Mouse (Mus musculus): Measurements from ENCODE around the gene Ifitm3. TPM values are rescaled to one million over a fixed set of nuclear protein-coding genes. Genes with fewer than 3 reads are reported as not detected.

The Ifitm3 gene
- 72.6 and 82.1 TPM in 2 replicates for polyA plus RNA-seq (2012; rRNA removed)

- DNase-seq (ENCODE audit: extremely low spot score in 1 of 2, low spot score in 1 of 2), result no peak
These were observed at the start of gene Ifitm3 for GRCm38 (mm10) chr7:141010593-141010992. Ifitm3 (minus strand) TSS chr7:141010770.

- no peak for DNase-seq (ENCODE audit: extremely low spot score in 1 of 2, low spot score in 1 of 2)
These were observed 49.4 kb upstream of the Ifitm3 start for GRCm38 (mm10) chr7:141059929-141060328.

- DNase-seq (ENCODE audit: extremely low spot score in 1 of 2, low spot score in 1 of 2), result no peak
These were observed 48.2 kb upstream of the Ifitm3 start for GRCm38 (mm10) chr7:141058601-141059341.

GRCm38 (mm10) chr7:141057541-141057940 lies 47.0 kb upstream of the Ifitm3 start:
- no peak for DNase-seq (ENCODE audit: extremely low spot score in 1 of 2, low spot score in 1 of 2)

- DNase-seq (ENCODE audit: extremely low spot score in 1 of 2, low spot score in 1 of 2), result no peak
These were observed 46.4 kb upstream of the Ifitm3 start for GRCm38 (mm10) chr7:141056976-141057375.

- DNase-seq (ENCODE audit: extremely low spot score in 1 of 2, low spot score in 1 of 2), result no peak
These were observed 45.2 kb upstream of the Ifitm3 start for GRCm38 (mm10) chr7:141055785-141056184.

GRCm38 (mm10) chr7:141052421-141052820 lies 41.9 kb upstream of the Ifitm3 start:
- DNase-seq (ENCODE audit: extremely low spot score in 1 of 2, low spot score in 1 of 2), result no peak

GRCm38 (mm10) chr7:141052016-141052415 lies 41.4 kb upstream of the Ifitm3 start:
- no peak for DNase-seq (ENCODE audit: extremely low spot score in 1 of 2, low spot score in 1 of 2)

- DNase-seq (ENCODE audit: extremely low spot score in 1 of 2, low spot score in 1 of 2), result no peak
These were observed 40.6 kb upstream of the Ifitm3 start for GRCm38 (mm10) chr7:141051060-141051685.

GRCm38 (mm10) chr7:141049326-141049725 lies 38.8 kb upstream of the Ifitm3 start:
- DNase-seq (ENCODE audit: extremely low spot score in 1 of 2, low spot score in 1 of 2), result no peak

- DNase-seq (ENCODE audit: extremely low spot score in 1 of 2, low spot score in 1 of 2), result peak; percentile 74 to 95
These were observed 38.0 kb upstream of the Ifitm3 start for GRCm38 (mm10) chr7:141048226-141049218.

- peak in 1 of 2 experiments; percentile 84 for DNase-seq (ENCODE audit: extremely low spot score in 1 of 2, low spot score in 1 of 2)
These were observed 37.1 kb upstream of the Ifitm3 start for GRCm38 (mm10) chr7:141047581-141048225.

GRCm38 (mm10) chr7:141046931-141047580 lies 36.5 kb upstream of the Ifitm3 start:
- DNase-seq (ENCODE audit: extremely low spot score in 1 of 2, low spot score in 1 of 2), result no peak

GRCm38 (mm10) chr7:141042539-141042938 lies 32.0 kb upstream of the Ifitm3 start:
- no peak for DNase-seq (ENCODE audit: extremely low spot score in 1 of 2, low spot score in 1 of 2)

- DNase-seq (ENCODE audit: extremely low spot score in 1 of 2, low spot score in 1 of 2), result no peak
These were observed 31.1 kb upstream of the Ifitm3 start for GRCm38 (mm10) chr7:141041661-141042060.

GRCm38 (mm10) chr7:141040867-141041606 lies 30.5 kb upstream of the Ifitm3 start:
- DNase-seq (ENCODE audit: extremely low spot score in 1 of 2, low spot score in 1 of 2), result no peak

GRCm38 (mm10) chr7:141039386-141040107 lies 29.0 kb upstream of the Ifitm3 start:
- DNase-seq (ENCODE audit: extremely low spot score in 1 of 2, low spot score in 1 of 2), result no peak

All from frontal cortex, adult 2 months (tissue).